Mouse (Mus musculus) liver (tissue): Measurements from ENCODE around the gene Olfr613.
"Not testable (repeated sequence)": the region's sequence is repeated elsewhere in the genome, so short reads cannot be mapped to it uniquely, and the experiment has no call there.

Experiments
- DNase-seq: peaks from one replicate; pipeline ENCODE4 v3.0.0-alpha.2; 2020; ENCODE audit warnings: mixed read lengths

The Olfr613 gene

DNA sequence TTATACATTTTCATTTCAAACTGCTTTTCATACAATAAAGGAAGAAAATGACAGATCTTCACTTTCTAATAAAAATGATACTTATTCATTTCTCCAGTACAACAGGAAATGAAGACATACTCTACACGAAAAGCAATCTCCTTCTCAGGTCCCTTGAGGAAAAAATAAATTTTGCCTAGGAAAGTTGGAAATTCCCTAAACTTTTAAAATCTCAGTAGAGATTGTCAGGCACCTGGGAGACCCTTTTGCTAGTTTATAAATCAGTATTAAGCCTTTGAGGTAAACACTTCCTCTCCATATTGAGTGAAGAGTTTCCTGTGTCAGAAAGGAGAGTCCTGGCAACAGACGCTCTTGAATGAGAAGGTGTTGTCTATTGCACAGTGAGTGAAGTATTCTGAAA lies at the start of gene Olfr613:
Olfr613 (plus strand) TSS at position 301 of the 400 bp plus-strand sequence.
- no peak for DNase-seq

DNA sequence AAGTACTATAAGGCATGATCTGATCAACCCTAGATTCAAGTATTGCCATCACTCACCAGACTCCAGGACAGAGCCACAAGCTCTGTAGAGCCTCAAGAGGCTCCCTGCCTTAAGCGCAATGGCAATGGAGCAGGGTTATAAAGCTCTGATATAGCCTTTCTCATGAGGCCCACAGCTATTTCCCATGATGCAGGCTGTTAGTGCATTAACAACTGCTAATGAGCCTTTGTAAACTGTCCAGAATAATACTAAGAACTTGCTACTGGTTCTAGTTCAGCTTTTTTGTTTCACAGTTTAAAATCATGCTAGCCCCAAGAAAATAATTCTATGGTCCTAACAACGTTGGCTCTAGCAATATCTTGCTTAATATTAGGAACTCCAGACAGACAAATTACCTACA lies 35.9 kb upstream of the Olfr613 start, which contains the start of gene Olfr610:
Olfr610 (minus strand) TSS at position 101 of the 400 bp plus-strand sequence.
- no peak for DNase-seq

DNA sequence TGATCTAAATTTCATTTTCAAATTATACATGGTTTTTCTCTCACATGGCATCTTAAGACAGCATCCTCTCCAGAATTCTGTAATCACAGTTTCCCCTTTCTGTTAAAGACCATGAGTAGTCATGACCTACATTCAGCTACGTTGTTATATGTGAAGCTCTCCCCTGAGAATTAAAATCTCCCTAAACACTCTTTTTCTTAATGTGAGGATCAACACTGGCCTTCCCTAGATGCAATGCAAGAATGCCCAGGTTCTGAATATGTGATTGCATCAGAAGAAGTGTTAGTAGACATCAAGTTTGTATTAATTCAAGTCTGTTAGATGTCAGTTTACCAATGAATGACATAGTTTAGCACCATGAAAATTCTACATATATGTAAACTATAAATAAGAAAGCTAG lies 27.1 kb upstream of the Olfr613 start, which contains the start of gene Olfr611:
Olfr611 (minus strand) TSS at position 101 of the 400 bp plus-strand sequence.
- not testable (repeated sequence) for DNase-seq

DNA sequence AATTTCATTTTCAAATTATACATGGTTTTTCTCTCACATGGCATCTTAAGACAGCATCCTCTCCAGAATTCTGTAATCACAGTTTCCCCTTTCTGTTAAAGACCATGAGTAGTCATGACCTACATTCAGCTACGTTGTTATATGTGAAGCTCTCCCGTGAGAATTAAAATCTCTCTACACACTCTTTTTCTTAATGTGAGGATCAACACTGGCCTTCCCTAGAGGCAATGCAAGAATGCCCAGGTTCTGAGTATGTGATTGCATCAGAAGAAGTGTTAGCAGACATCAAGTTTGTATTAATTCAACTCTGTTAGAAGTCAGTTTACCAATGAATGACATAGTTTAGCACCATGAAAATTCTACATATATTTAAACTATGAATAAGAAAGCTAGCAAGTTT lies 5.3 kb upstream of the Olfr613 start, which contains the start of gene Olfr612:
Olfr612 (minus strand) TSS at position 101 of the 400 bp plus-strand sequence.
- DNase-seq: not testable (repeated sequence)

DNA sequence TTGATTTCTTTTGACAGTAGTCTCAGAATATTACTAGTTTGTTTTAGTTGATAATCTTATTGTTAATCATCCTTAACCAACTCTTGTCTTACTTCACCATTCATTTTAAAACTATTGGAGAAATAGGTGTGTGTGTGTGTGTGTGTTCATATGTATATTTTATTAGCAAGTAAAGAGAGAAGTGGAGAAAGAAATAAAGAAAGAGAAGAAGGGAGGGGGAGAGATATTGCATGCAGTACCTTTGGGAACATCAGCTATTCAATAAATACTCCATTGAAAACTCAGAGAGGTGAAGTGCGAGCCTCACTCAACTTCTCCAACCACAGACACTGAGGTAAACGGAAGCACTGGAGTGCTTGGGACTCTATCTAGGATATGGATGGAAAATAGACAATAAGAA lies 7.9 kb downstream of the Olfr613 start, which contains the start of gene Olfr615:
Olfr615 (plus strand) TSS at position 301 of the 400 bp plus-strand sequence.
- no peak for DNase-seq

DNA sequence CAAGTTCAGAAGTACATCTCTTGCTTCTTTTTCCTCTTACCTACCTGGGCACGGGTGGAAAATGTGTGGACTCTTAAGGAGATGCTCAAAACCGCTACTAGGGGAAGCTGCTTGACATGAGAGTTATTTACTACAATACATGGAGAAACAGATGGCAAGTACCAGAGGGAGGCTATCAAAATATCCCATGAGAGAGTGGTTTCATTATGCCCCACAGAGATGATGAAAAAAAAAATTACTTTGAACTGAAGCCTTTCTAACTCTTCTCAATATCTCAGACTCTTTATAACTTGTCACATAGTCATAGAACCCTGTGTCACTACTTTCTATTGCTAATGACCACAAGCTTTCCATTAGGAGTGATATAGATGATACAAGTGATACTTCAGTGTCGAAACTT lies 21.2 kb downstream of the Olfr613 start, which contains the start of gene Olfr616:
Olfr616 (minus strand) TSS at position 101 of the 400 bp plus-strand sequence.
- DNase-seq: no peak

DNA sequence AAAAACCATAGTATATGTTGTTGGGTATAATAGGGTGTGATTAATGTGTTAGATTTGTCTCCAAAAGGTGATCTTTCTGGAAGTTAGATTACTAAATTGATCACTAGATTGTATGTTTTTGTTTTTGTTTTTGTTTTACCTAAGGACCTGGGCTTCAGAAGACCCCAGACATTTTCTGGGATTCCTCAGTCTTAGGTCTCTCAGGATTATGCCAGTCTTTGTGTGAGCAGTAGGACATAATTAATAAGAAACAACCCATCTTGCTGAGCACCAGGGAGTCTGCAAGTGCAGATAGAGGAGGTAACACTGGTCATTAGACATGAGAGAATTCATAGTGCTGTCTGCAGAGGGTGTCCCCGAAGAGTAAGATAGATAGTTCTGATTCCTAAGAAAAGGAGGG lies 24.9 kb downstream of the Olfr613 start, which contains the start of gene Olfr617:
Olfr617 (plus strand) TSS at position 301 of the 400 bp plus-strand sequence.
- DNase-seq: no peak

DNA sequence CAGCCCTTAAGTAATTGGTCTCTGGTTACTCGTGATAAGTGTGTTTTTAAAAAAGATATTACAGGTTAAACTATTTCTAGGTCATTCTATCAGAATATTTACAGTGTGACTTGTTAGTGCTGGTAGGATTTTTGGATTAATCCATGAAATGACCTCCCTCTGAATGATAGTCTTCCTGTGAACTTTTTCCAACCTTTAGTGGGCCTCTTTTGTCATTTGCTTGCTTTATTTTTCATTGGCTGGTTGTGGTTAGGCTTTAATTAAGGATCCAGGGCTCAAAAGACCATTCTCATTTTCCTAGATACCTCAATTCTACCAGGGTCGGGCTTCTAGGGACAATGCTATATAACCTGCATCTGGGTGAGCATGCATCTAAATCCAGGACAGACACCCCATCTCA lies 41.9 kb downstream of the Olfr613 start, which contains the start of gene Olfr618:
Olfr618 (plus strand) TSS at position 301 of the 400 bp plus-strand sequence.
- DNase-seq: no peak

DNA sequence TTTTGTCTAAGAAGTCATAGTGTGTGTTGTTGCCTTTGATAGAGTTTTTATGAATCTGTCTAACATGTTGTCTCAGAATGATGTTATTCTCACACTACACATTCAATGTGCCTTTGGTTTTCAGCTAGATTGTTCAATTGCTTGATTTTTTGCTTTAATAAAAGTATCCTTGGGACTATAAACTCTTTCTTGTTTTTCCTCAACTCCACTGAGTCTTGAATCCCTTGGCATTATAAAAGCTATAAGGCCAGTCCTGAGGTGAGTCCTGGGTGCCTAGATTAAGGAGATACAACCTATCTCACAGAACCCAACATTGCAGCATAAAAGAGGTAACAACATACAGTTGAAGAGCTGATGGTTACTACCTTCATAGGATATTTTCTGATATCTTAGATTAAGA lies 52.4 kb downstream of the Olfr613 start, which contains the start of gene Olfr619:
Olfr619 (plus strand) TSS at position 301 of the 400 bp plus-strand sequence.
- no peak for DNase-seq
